Mouse (Mus musculus): ENCODE measurements around the gene Vmn2r22. TPM values are rescaled to one million over a fixed set of nuclear protein-coding genes. Genes with fewer than 3 reads are reported as not detected.
"Not testable (repeated sequence)": the region's sequence is repeated elsewhere in the genome, so short reads cannot be mapped to it uniquely, and the experiment has no call there.

Vmn2r22 gene
- not detected for total RNA-seq (2022)

DNA sequence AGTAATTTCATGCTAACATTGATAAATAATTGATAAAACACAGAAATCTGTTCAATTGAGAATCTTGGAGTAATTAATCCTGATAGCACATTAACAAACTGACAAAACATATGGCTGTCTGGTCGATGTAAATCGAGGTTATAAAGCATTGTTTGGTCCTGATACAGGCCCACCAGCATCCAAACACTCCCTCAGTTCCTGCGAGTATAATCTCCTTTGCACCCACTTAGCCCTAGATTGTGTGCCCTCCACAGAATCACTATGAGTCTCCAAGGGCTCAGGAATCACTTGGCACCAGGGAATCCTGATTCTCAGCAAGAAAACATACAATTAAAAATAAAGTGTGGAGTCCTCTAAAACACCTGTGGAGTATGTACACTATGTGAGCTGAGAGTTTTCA, at the start of gene Vmn2r22:
Gene Vmn2r22, minus strand, starts transcription at position 101 of the 400 bp plus-strand sequence.
- not testable (repeated sequence) for DNase-seq (ENCODE audit: low spot score)

DNA sequence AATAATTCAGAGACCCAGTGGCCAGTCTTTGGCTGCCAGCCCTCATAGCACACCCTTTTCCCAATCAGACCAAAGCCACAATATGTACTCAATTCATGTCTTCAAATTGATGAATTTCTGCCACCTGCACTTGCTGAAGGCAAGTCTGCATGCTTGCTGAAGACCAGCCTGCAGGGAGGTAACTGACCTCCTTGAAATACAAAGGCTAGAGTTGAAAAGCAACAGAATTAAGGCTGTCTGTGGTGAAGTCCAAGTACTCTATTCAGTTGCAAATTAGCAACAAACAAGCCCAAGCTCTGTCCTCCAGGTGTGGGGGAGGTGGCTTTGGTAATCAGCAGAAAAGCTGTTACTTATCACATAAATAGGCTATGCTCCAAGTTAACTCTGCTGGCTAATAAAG, 46.7 kb upstream of the Vmn2r22 start:
- DNase-seq (ENCODE audit: low spot score): no peak

DNA sequence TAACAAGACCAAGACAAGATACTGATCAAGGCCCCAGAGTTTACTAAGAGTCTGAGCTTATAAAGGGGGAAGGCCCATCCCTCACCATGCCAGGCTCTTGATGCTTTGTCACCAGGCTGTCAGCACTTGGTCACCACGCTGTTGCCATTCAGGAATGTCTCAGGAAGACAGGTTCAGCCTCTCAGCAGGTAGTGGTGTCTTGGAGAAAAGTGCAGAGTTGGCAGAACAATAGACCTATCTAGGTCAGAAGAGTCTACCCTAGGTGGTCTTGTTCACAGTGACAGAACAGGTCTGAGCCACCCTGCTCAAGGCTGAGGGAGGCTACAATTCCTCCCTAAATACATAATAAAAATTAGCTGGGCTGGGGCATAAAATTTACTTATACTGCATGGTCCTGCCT, 46.1 kb upstream of the Vmn2r22 start:
- not testable (repeated sequence) for DNase-seq (ENCODE audit: low spot score)

DNA sequence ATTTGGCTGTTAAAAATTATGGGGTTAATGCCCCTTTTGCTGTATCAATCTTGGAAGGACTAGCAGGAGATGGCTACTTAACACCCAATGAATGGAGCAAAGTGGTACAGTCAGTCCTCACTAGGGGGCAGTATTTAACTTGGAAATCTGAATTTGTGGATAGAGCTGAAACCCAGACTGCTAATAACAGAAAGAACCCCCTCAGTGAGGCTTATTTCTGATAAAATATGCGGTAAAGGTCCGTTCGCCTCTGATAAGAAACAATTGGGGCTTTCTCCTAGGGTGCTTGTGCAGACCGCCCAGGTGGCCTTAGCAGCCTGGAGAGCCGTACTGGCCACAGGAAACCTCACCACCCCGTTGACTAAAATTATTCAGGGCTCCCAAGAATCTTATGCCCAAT, 6.5 kb upstream of the Vmn2r22 start:
- DNase-seq (ENCODE audit: low spot score): peak; percentile 10

DNA sequence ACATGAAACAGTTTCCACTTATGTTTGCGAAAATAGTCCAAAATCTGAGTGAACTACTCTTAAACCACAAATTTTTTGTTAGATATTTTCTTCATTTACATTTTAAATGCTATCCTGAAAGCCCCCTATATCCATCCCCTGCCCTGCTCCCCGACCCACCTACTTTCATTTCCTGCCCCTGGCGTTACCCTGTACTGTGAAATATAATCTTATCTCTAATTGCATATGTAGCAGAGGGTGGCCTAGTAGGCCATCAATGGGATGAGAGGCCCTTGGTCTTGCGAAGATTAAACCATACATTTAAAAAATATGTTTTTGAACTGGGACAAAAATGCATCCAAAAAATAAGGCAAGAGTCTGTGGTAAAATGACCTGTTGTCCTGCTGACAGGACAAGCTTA, 11.1 kb downstream of the Vmn2r22 start:
- DNase-seq (ENCODE audit: low spot score): not testable (repeated sequence)

DNA sequence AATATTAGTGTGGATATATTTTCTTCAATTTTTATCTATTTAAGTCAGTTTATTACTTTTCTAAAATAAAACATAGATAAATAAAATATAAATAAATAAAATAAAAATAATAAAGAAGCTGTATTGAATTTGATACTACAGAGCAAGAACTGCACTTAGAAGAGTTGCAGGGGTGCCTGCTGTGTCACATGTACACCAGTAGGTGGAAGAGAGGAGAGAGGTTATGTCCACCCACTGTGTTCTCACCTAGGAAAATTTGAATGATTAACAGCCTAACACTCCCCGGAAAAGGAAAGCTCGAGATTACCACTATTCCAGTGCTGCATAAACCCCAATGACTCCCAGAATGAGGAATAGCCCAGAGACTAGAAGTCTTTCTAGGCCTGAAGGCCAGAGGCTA, 26.7 kb downstream of the Vmn2r22 start:
- not testable (repeated sequence) for DNase-seq (ENCODE audit: low spot score)

DNA sequence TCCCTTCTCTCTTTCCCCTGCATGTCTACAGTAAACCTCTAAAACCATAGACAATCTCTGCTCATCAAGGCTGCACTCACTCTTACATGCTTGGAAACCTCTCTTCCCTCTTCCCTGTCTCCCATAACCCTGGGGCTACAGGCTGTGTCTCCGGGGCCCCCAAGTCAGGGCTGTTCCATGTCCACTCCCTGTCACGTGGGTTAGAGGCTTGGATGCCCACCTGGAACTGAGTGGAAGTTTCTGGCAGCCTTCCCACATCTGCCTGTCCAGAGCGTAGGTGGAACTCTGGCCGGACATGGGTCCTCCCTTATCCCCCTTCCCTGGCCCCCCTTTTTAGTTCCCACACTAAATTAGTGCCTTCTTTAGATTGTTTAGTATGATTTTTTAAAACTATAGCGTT, 62.2 kb downstream of the Vmn2r22 start:
- DNase-seq (ENCODE audit: low spot score): not testable (repeated sequence)

DNA sequence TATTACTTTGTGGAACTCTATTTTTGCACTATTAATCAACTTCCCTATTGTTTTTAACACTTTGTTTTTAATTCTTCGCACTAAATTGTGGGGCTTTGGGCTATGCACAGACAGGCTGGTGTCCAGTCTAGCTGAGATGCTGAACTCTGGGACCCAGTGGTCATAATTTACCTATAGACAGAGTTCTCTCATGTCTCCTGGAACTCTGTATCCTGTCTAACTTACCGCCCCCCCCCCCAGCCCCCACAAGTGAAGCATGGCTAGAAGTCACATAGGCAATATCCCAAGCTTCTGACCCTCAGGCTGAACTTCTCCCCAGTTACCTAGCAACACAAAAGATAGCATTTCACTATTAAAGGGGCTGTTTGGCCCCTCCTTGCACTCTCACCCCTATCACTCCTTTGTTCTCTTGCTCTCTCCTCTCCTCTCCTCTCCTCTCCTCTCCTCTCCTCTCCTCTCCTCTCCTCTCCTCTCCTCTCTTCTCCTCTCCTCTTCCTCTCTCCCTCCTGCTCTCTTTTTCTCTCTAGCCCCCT, 62.7 kb downstream of the Vmn2r22 start:
- DNase-seq (ENCODE audit: low spot score): not testable (repeated sequence)

DNA sequence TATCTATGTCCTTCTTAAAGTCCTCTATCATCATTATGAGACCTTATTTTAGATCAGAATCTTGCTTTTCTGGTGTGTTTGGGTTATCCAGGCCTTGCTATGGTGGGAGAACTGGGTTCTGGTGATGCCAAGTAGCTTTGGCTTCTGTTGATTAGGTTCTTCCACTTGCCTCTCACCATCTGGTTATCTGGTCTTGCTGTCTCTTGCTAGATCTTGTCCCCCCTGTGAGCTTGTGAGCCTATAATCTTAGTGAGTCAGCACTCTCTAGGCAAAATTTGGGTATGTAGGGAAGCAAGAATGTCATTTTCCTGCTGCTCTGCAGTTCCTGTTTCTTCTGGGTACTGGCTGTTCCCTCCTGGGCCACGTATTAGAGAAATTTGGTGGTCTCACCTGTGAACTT, 66.5 kb downstream of the Vmn2r22 start:
- not testable (repeated sequence) for DNase-seq (ENCODE audit: low spot score)

DNA sequence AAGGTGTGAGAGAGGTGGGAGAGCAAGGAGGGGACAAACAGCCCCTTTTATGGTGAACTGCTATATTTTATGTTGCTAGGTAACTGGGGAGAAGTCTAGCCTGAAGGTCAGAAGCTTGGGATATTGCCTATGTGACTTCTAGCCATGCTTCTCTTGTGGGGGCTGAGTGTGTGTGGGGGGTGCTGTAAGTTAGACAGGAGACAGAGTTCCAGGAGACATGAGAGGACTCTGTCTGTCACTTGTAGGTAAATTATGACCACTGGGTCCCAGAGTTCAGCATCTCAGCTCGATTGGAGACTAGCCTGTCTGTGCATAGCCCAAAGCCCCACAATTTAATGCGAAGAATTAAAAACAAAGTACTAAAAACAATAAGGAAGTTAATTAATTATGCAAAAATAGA, 75.8 kb downstream of the Vmn2r22 start:
- not testable (repeated sequence) for DNase-seq (ENCODE audit: low spot score)

Other genes starting within 250 kb of the Vmn2r22 start
- not detected for gene Vmn2r20, start 232.6 kb downstream of the Vmn2r22 start, total RNA-seq (2022)
- not detected for gene Vmn2r21, start 117.3 kb downstream of the Vmn2r22 start, total RNA-seq (2022)
- gene Vmn2r23, start 51.9 kb upstream of the Vmn2r22 start, total RNA-seq (2022): not detected
- not detected for gene Vmn2r24, start 128.2 kb upstream of the Vmn2r22 start, total RNA-seq (2022)
- gene Vmn2r25, start 202.7 kb upstream of the Vmn2r22 start, total RNA-seq (2022): not detected

Data from heart, adult 8-10 months (tissue).